Mouse (Mus musculus) midbrain, embryonic 10.5 days (tissue): ENCODE data around the gene Crabp2. TPM values are rescaled to one million over a fixed set of nuclear protein-coding genes. Genes with fewer than 3 reads are reported as not detected.

Source experiments
- DNase-seq: peaks from one replicate; pipeline ENCODE4 v3.0.0-alpha.2; 2017; ENCODE audit warnings: low spot score
- H3K27ac ChIP-seq: fragments of 300-500 bp; sonication (generic); replicated peaks from 2 replicates; pipeline ENCODE4 v1.5.1; 2016; ENCODE audit warnings: mild to moderate bottlenecking
- H3K27me3 ChIP-seq: fragments of 300-500 bp; sonication (generic); 2 replicates; pipeline ENCODE4 v1.6.1; 2016; ENCODE audit warnings: low read depth, mild to moderate bottlenecking; ENCODE audit not compliant: poor library complexity, severe bottlenecking
- H3K36me3 ChIP-seq: fragments of 300-500 bp; sonication (generic); 2 replicates; pipeline ENCODE4 v1.6.1; 2016; ENCODE audit warnings: mild to moderate bottlenecking, moderate library complexity
- H3K4me1 ChIP-seq: fragments of 300-500 bp; sonication (generic); 2 replicates; pipeline ENCODE4 v1.6.1; 2016
- H3K4me3 ChIP-seq: fragments of 300-500 bp; sonication (generic); 2 replicates; pipeline ENCODE4 v1.5.1; 2016; ENCODE audit warnings: mild to moderate bottlenecking, moderate library complexity
- H3K9me3 ChIP-seq: fragments of 300-500 bp; sonication (generic); replicated peaks from 2 replicates; pipeline ENCODE4 v1.6.1; 2016; ENCODE audit warnings: mild to moderate bottlenecking
- WGBS: fragments of 180-500 bp; shearing (Covaris S2); methylation state at CpG from one replicate; pipeline ENCODE4 v1.1.7; 2016; 5-methylcytosine and 5-hydroxymethylcytosine counted together
- polyA plus RNA-seq: library from polyadenylated mRNA; unstranded; fragments of >200 nt; fragmentation: Nextera tagmentation; extraction: Ambion mirVana; gene quantifications from 2 replicates; pipeline ENCODE4 v1.2.1, GENCODE M21; 2016

Gene Crabp2
- polyA plus RNA-seq, 1 experiment from 2014 or later = 684 TPM

DNA sequence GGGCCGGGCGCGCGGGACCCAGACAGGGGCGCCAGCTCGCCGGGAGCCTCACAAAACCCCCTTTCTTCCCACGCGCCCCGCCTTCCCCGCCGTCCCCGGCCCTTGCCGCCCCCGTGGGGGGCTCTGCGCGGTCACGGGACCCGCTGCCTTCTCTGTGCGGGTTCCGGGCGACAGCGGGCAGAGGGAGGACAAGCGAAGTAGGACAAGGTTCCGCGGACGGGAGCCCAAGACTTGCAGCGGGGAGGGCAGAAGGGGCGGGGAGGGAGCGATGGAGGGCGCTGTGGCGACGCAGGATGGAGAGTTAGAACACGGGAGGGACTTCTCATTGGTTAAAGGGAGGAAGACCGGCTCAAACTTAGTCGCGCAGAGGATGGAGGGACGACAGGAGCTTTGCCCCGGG, 51.7 kb downstream of the Crabp2 start, which contains the start of gene Bcan:
TSS of gene Bcan (minus strand) at position 50 of the 400 bp plus-strand sequence.
- peak within 1 kb of the TSS; percentile 56 for H3K4me3 ChIP-seq
- H3K9me3 ChIP-seq = no peaks in the 10 kb centered on the region; the same call in 1 of the 2 replicates
- H3K36me3 ChIP-seq = no peaks in the 10 kb centered on the region
- DNase-seq = peak; percentile 64
- H3K4me1 ChIP-seq = peaks cover 62% of the 10 kb centered on the region
- peaks cover 94% of the 10 kb centered on the region for H3K27me3 ChIP-seq
- WGBS = under 1% methylated on average over 39 of the region's 39 CpGs
- H3K27ac ChIP-seq = no peak within 1 kb of the TSS

DNA sequence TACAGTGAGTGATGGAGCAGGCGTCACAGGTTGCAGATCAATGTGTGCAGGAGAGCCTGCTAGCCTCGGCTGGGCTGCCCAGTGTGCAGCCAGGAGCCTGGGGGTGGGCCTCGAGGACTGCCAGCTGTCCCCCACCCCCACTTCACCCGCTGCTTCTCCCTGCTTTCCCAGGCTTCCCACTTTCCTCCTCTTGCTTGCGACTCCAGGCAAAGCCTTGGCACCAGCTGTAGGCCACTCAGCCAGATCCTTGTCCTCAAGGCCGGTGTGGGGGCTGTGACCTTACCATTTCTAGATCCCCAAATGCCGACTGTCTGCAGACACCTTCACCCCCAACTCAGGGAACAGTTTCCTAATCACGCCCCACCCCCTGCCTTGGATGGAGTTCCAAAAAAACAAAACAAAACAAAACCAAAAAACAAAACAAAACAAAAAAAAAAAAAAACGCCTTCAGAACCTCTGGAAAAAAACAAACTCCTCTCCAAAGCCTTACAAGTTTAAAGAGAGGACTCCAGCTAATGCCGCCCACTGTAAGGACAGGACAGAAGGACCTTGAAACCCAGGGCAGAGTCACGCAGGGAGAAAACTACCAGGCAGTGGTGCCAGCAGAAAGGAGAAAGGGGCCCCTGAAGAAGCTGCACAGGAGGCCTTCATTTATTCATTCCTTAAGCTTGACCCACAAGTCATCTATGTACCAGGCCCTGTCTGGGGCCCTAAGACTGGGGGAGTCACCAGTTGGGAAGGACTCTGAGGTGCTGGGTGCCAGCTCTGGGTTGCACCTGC, 52.5 kb downstream of the Crabp2 start:
- no peak overlapping the region for H3K27ac ChIP-seq
- 10% methylated on average over 11 of the region's 11 CpGs for WGBS
- H3K36me3 ChIP-seq = no peaks in the 10 kb centered on the region
- H3K4me1 ChIP-seq = peaks cover 54% of the 10 kb centered on the region
- peaks cover 90% of the 10 kb centered on the region for H3K27me3 ChIP-seq
- peaks cover 2% of the 10 kb centered on the region; the same call in 1 of the 2 replicates for H3K9me3 ChIP-seq
- H3K4me3 ChIP-seq = peak overlapping the region; percentile 56
- no peak for DNase-seq

DNA sequence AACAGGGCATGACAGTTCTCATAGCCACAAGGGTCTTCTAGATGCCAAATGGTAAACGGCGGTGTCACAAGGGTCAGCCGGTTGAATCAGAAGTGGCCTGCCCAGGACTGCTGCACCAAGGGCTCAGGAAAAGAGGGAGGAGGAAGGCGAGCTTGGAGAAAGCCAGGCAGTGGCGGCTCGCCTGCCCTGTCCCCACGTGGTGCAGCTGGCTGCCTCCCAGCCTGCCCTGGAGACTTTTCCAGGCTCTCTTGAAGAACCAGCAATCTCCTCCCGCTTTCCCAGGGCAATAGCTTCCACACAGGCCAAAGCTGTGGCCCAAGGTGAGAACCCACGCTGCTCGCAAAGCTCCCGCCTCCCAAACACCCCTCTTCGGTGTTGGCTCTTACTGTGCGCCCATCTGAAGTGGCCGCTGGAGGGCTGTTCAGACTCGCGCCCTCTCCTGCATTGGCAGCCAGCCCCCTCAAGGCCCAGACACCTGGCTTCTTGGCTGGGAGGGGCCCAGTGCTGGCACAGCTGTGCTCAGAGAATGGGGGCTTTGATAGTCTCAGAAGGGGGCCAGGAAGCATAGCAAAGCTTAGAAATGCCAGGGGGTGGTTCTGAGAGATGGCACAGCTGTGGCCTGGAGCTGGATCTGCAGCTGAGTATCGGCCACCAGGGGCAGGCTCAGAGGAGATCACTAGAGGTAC, 54.0 kb downstream of the Crabp2 start:
- peaks cover 40% of the 10 kb centered on the region for H3K4me1 ChIP-seq
- peaks cover 4% of the 10 kb centered on the region; the same call in 1 of the 2 replicates for H3K9me3 ChIP-seq
- H3K36me3 ChIP-seq = no peaks in the 10 kb centered on the region
- H3K4me3 ChIP-seq = no peak overlapping the region
- peaks cover 76% of the 10 kb centered on the region for H3K27me3 ChIP-seq
- H3K27ac ChIP-seq = no peak overlapping the region
- peak; percentile 31 for DNase-seq
- 4% methylated on average over 17 of the region's 17 CpGs for WGBS

Other genes starting within 250 kb of the Crabp2 start
- 0.39 and 0.51 TPM in 2 replicates for gene Lrrc71, start 200.0 kb upstream of the Crabp2 start, polyA plus RNA-seq
- 4.9 and 5.1 TPM in 2 replicates for gene Ntrk1, start 153.5 kb upstream of the Crabp2 start, polyA plus RNA-seq
- 0.78 and 0.89 TPM in 2 replicates for gene Insrr, start 151.7 kb upstream of the Crabp2 start, polyA plus RNA-seq
- 12.3 and 14.7 TPM in 2 replicates for gene Pear1, start 124.4 kb upstream of the Crabp2 start, polyA plus RNA-seq
- 0.06 and 0.11 TPM in 2 replicates for gene Sh2d2a, start 101.9 kb upstream of the Crabp2 start, polyA plus RNA-seq
- gene Prcc, start 63.1 kb upstream of the Crabp2 start, polyA plus RNA-seq = 18.6 and 19.1 TPM in 2 replicates
- gene Hdgf, start 42.3 kb upstream of the Crabp2 start, polyA plus RNA-seq = 176 and 213 TPM in 2 replicates
- 78.3 and 81.6 TPM in 2 replicates for gene Mrpl24, start 29.2 kb upstream of the Crabp2 start, polyA plus RNA-seq
- gene Isg20l2, start 18.4 kb upstream of the Crabp2 start, polyA plus RNA-seq = 81.6 and 81.9 TPM in 2 replicates
- 18.6 and 21.6 TPM in 2 replicates for gene Rrnad1, start 17.9 kb upstream of the Crabp2 start, polyA plus RNA-seq
- gene Nes, start 22.4 kb downstream of the Crabp2 start, polyA plus RNA-seq = 125 and 158 TPM in 2 replicates
- gene Bcan, start 51.6 kb downstream of the Crabp2 start, polyA plus RNA-seq = 0.41 and 0.86 TPM in 2 replicates
- gene Hapln2, start 78.9 kb downstream of the Crabp2 start, polyA plus RNA-seq = 0.10 TPM in 1 of 2 replicates, not detected in the other
- gene Gpatch4, start 94.4 kb downstream of the Crabp2 start, polyA plus RNA-seq = 41.7 and 47.0 TPM in 2 replicates
- gene Naxe, start 109.8 kb downstream of the Crabp2 start, polyA plus RNA-seq = 126 and 138 TPM in 2 replicates
- not detected in 2 replicates for gene Ttc24, start 129.6 kb downstream of the Crabp2 start, polyA plus RNA-seq
- gene Iqgap3, start 133.3 kb downstream of the Crabp2 start, polyA plus RNA-seq = 22.6 and 24.6 TPM in 2 replicates
- gene Mef2d, start 193.7 kb downstream of the Crabp2 start, polyA plus RNA-seq = 8.2 and 11.0 TPM in 2 replicates